Mouse (Mus musculus) spleen, adult 2 months (tissue): ENCODE measurements around the gene Shc1.

ENCODE experiments used
- CTCF ChIP-seq: fragments of 200-500 bp; IDR thresholded peaks from 2 replicates; pipeline ENCODE4 v1.5.1; 2011; ENCODE audit warnings: mild to moderate bottlenecking, inconsistent platforms; ENCODE audit not compliant: insufficient read depth, insufficient read length, insufficient replicate concordance; ENCODE audit errors: extremely low read depth
- POLR2A ChIP-seq: fragments of 200-500 bp; IDR thresholded peaks from 2 replicates; pipeline ENCODE4 v1.6.1; 2011; ENCODE audit warnings: low read depth, low read length, inconsistent platforms

- TF ChIP-seq POLR2A (no peak), CTCF (no peak)
These were observed 38.7 kb upstream of the Shc1 start for GRCm38 (mm10) chr3:89379388-89380131.
